In the genomic region with DNA sequence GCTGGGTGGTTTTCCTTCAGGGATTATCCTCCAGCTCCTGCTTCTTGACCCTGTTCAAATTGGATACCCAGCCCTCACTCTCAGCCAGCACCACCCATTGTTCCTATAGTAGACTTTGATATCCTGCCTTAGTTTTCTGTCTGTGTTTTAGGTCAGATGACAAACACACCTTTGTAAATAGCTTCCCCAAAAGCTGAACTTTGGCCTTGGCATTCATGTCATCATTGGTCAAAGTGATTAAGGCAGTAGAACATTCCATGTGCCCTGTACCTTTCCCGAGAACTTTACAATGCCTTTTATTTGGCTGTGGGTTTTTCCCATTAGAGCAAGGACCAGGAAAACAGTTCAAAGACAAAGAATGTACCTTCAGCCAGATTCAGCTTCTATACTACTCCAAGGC, we compare ENCODE assay signal across 27 mouse cellular contexts. TPM values are rescaled to one million over a fixed set of nuclear protein-coding genes. Genes with fewer than 3 reads are reported as not detected.
"Had no signal": no experiment of that assay in that cellular context is flagged by ENCODE, and none has a peak within 500 bp of the region (broad histone marks: within the 10 kb centered on the region; RNA-seq: fewer than 3 reads in every experiment).

No protein-coding gene starts in this region.

- H3K9ac ChIP-seq: embryonic facial prominence, embryonic 12.5 days; embryonic facial prominence, embryonic 13.5 days; embryonic facial prominence, embryonic 15.5 days; forebrain, embryonic 12.5 days; forebrain, embryonic 13.5 days; forebrain, embryonic 15.5 days; forebrain, postnatal 0 days had no signal

- DNase-seq: cerebellum, adult 18-20 months; cerebellum, adult 2 months; cerebellum, adult 8-10 months; cerebellum, adult 9-10 months; cerebellum, adult 9-11 months; cerebellum, postnatal 10 days; cerebellum, postnatal 14 days; cerebellum, postnatal 25 days; cerebellum, postnatal 36 days; gastrocnemius, adult 2 months; gastrocnemius, postnatal 10 days; gastrocnemius, postnatal 14 days; gastrocnemius, postnatal 25 days; gastrocnemius, postnatal 36 days; heart, adult 11 months had no signal

- H3K4me2 ChIP-seq: embryonic facial prominence, embryonic 12.5 days; embryonic facial prominence, embryonic 13.5 days; embryonic facial prominence, embryonic 15.5 days; forebrain, embryonic 12.5 days; forebrain, embryonic 13.5 days; forebrain, embryonic 15.5 days had no signal

- H3K4me1 ChIP-seq: embryonic facial prominence, embryonic 12.5 days; embryonic facial prominence, embryonic 13.5 days; embryonic facial prominence, embryonic 15.5 days; forebrain, embryonic 12.5 days; forebrain, embryonic 13.5 days; forebrain, embryonic 15.5 days had no signal

- ATAC-seq: forebrain, embryonic 13.5 days; forebrain, embryonic 14.5 days; forebrain, embryonic 15.5 days; forebrain, embryonic 16.5 days had no signal

- H3K27me3 ChIP-seq: embryonic facial prominence, embryonic 12.5 days; embryonic facial prominence, embryonic 13.5 days; embryonic facial prominence, embryonic 15.5 days; forebrain, embryonic 12.5 days; forebrain, embryonic 13.5 days; forebrain, embryonic 15.5 days had no signal

- H3K4me3 ChIP-seq: embryonic facial prominence, embryonic 10.5 days; embryonic facial prominence, embryonic 12.5 days; embryonic facial prominence, embryonic 13.5 days; embryonic facial prominence, embryonic 15.5 days; erythroblast, embryonic 14.5 days; forebrain, embryonic 10.5 days; forebrain, embryonic 12.5 days; forebrain, embryonic 13.5 days; forebrain, embryonic 15.5 days; gastrocnemius, adult 2 months had no signal

- H3K36me3 ChIP-seq: embryonic facial prominence, embryonic 10.5 days; embryonic facial prominence, embryonic 12.5 days; embryonic facial prominence, embryonic 13.5 days; embryonic facial prominence, embryonic 15.5 days; forebrain, embryonic 10.5 days; forebrain, embryonic 12.5 days; forebrain, embryonic 15.5 days had no signal

- H3K27ac ChIP-seq: embryonic facial prominence, embryonic 10.5 days; embryonic facial prominence, embryonic 12.5 days; embryonic facial prominence, embryonic 13.5 days; embryonic facial prominence, embryonic 15.5 days; forebrain, embryonic 10.5 days; forebrain, embryonic 12.5 days; forebrain, embryonic 13.5 days; forebrain, embryonic 15.5 days; gastrocnemius, adult 2 months had no signal

- H3K9me3 ChIP-seq: embryonic facial prominence, embryonic 10.5 days; embryonic facial prominence, embryonic 12.5 days; embryonic facial prominence, embryonic 13.5 days; embryonic facial prominence, embryonic 15.5 days; forebrain, embryonic 10.5 days; forebrain, embryonic 12.5 days; forebrain, embryonic 13.5 days; forebrain, embryonic 15.5 days had no signal

RNA-seq across cellular contexts. Expression of a gene that starts 18.0 kb away (rescaled TPM):
- polyA plus RNA-seq: erythroblast, embryonic 14.5 days had no signal
